Mouse (Mus musculus): Measurements from ENCODE around the gene Chsy1. TPM values are rescaled to one million over a fixed set of nuclear protein-coding genes. Genes with fewer than 3 reads are reported as not detected.

Chsy1 gene
- total RNA-seq, 4 experiments from 2014 or later, result 13.8 to 15.8 (median 15.0) TPM

DNA sequence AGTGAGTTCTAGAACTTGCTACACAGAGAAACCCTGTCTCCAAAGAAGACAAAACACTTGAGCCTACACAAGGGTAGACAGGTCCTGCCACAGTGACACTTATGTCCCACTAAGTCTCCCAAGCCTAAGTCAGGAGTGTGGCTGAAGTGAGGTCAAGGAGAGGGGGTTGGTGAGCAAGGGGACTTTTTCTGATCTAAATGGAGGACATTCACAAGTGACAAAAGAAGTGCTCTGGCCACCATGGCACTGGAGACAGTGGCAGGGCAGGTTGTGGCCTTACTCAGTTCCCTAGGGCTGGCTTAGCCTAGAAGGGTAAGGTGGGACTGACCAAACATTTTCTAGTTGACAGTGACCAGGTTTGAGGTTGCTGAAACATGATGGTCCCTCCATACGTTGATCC, 106.6 kb downstream of the Chsy1 start:
- no peak for DNase-seq

- DNase-seq, result no peak
These were observed 107.7 kb downstream of the Chsy1 start for GRCm38 (mm10) chr7:66217011-66217410.

GRCm38 (mm10) chr7:66217531-66218094, 108.3 kb downstream of the Chsy1 start:
- no peak for DNase-seq

GRCm38 (mm10) chr7:66218193-66219014, 109.1 kb downstream of the Chsy1 start:
- no peak for DNase-seq

DNA sequence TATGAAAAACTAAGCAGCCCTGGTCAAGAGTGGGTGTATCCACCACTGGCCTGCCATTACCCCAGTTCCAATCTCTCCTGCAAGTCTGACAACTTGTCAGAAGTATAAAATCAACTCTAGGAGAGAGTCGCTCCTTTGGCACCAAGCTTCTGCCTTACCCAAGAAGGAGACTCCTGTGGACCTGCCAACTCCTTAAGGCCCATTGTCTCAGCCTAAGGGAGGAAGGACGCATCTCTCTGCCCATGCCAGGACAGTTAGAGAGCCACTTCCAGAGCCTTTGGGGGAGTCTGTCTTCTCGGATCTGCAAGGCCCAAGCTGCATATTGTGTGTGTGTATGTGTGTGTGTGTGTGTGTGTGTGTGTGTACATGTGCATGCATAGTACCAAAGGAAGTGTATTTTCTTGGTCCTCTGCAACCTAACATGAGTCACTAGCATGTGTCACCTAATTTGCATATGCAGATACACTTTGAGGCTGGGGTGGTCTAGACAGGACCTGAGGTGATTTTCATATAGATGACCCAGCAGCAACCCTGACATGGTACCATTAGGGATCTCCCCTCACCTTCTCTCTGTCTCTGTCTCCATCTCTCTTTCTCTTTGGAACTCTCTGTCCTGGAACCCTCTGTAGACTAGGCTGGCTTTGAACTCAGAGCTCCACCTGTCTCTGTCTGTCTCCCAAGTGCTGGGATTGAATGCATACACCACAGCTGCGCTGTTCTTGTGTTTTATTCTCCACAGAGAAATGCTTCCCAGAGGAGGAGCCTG, 109.9 kb downstream of the Chsy1 start:
- DNase-seq, result no peak

GRCm38 (mm10) chr7:66219794-66220227, 110.5 kb downstream of the Chsy1 start:
- no peak for DNase-seq

DNA sequence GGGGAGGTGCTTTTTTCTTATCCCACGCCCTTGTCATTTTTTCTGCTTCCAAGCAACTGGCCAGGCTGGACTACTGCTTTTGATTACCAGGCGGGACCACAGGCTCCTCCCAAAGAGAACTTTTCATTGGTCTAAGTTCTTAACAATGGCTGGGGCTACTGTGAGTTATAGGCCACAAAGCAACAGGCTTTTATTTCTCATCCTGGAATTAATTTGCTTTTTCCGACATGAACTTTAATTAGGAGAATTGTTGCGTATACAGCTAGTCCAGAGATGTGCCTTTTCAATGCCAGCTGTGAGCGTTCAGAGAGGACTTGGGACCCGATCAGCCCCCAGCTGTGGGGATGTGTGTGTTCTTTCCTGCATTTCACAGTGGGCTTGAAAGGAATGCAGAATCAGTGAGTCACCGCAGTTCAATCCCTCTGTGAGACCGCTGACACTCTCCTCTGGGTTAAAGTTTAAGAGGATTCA, 113.3 kb downstream of the Chsy1 start:
- DNase-seq, result no peak

Other genes with a start within 250 kb of the Chsy1 start
- 10 to 100 TPM; 10.7 to 18.4 (median 14.7) TPM for gene Pcsk6, start 247.8 kb upstream of the Chsy1 start, total RNA-seq (2022)
- not detected for gene Gm45213, start 65.9 kb upstream of the Chsy1 start, total RNA-seq (2022)
- 10 to 100 TPM; 30.4 to 43.3 (median 34.4) TPM for gene Snrpa1, start 50.5 kb upstream of the Chsy1 start, total RNA-seq (2022)
- gene Selenos, start 29.9 kb upstream of the Chsy1 start, total RNA-seq (2022), result 100 to 1,000 TPM in 3 of 4 experiments, 10 to 100 TPM in 1; 94.9 to 132 (median 113) TPM